In the genomic region with DNA sequence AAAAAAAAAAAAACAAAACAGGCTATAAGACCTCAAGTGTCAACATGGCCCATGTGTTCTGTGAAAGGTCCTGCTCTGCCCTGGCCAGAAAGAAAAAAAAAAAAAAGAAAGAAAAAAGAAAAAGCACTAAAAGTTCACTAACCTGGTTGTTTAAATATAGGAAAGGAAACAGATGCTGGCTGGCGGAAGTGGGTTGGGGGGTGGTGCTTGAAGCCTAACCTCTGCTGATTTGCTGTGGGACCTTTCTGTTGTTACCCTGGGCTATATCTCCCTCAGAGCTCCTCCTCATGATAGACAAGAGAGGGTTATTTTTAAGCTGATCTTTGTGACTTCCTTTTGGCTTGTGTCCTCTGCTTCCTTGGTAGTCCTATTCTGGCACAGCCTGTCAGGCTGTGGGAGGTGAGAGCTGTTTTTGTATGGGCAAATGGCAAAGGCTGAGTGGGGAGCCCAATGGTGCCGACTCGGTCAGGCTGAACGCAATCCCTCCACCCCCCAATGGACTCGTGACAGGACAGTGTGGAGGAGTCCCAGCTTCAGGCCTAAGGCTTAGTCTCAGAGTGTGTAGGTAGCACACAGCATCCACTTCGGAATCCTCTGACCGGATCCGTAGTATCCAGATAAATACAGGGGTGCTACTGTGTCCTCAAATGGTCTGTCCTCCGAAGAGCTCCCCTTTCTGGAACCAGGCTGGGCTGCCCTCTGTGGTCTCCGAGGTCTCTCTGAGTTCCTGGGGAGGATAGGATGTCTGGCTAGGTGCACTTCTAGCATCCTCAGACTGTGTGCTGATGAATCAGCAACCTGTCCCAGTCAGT, we compare ENCODE assay signal across 10 mouse cellular contexts. TPM values are rescaled to one million over a fixed set of nuclear protein-coding genes. Genes with fewer than 3 reads are reported as not detected.
DNase-seq lines count a peak whose midpoint lies in the region; ATAC-seq lines count a peak whose summit lies in the region.
"Had no signal": no experiment of that assay in that cellular context is flagged by ENCODE, and none has a peak within 500 bp of the region (broad histone marks: within the 10 kb centered on the region; RNA-seq: fewer than 3 reads in every experiment).

No protein-coding gene starts in this region.

- H3K9me3 ChIP-seq in kidney, embryonic 14.5 days (ENCODE audit: control insufficient read depth, low read length), result no peaks in the 10 kb centered on the region
- H3K9me3 ChIP-seq in hindbrain, embryonic 11.5 days (ENCODE audit: control insufficient read depth, low read length), result no peaks in the 10 kb centered on the region
- H3K9me3 ChIP-seq: neural tube, embryonic 12.5 days had no signal

- no peak overlapping the region for H3K9ac ChIP-seq in kidney, embryonic 14.5 days (ENCODE audit: low read depth, low read length)
- H3K9ac ChIP-seq in hindbrain, embryonic 11.5 days (ENCODE audit: low read depth, low read length), result no peak overlapping the region
- H3K9ac ChIP-seq: neural tube, embryonic 12.5 days had no signal

- no peaks in the 10 kb centered on the region for H3K36me3 ChIP-seq in kidney, embryonic 14.5 days (ENCODE audit: control insufficient read depth, insufficient read depth, low read length)
- H3K36me3 ChIP-seq in hindbrain, embryonic 11.5 days (ENCODE audit: control insufficient read depth, insufficient read depth, low read length), result no peaks in the 10 kb centered on the region
- H3K36me3 ChIP-seq: neural tube, embryonic 12.5 days had no signal

- DNase-seq in adrenal gland, postnatal 14 days, result peak; percentile 62
- DNase-seq in adrenal gland, postnatal 25 days, result no peak
- DNase-seq in lung, postnatal 4 days, result peak; percentile 65 to 71
- peak; percentile 80 to 83 for DNase-seq in thymus, postnatal 10 days (ENCODE audit: low spot score in 2 of 2)
- DNase-seq in hindbrain, embryonic 11.5 days (ENCODE audit: low spot score), result no peak
- no peak for DNase-seq in right cerebral cortex, adult 2 months (ENCODE audit: low spot score in 2 of 2)

- ATAC-seq in common myeloid progenitor, adult 5-6 weeks (replicated peaks; ENCODE audit: low read depth, poor library complexity, severe bottlenecking), result peak; percentile 48
- 0 out of 2 replicates have a peak, but pooled peaks have one; percentile 47 for ATAC-seq in kidney, embryonic 14.5 days (ENCODE audit: low FRiP score, low TSS enrichment)
- ATAC-seq in hindbrain, embryonic 11.5 days (ENCODE audit: low FRiP score), result no peak

- WGBS in kidney, embryonic 14.5 days, result 64% methylated on average over 10 of the region's 10 CpGs
- WGBS in hindbrain, embryonic 11.5 days, result 85% methylated on average over 10 of the region's 10 CpGs

- H3K4me3 ChIP-seq in kidney, embryonic 14.5 days (ENCODE audit: low read length), result no peak overlapping the region
- no peak overlapping the region for H3K4me3 ChIP-seq in hindbrain, embryonic 11.5 days (ENCODE audit: low read depth, low read length)
- H3K4me3 ChIP-seq: erythroblast, embryonic 14.5 days; neural tube, embryonic 12.5 days had no signal

- peak overlapping the region; percentile 42; the same call in 1 of the 2 replicates for H3K27ac ChIP-seq in kidney, embryonic 14.5 days (ENCODE audit: low read depth, low read length)
- H3K27ac ChIP-seq in hindbrain, embryonic 11.5 days (ENCODE audit: low read depth, low read length), result no peak overlapping the region
- H3K27ac ChIP-seq: neural tube, embryonic 12.5 days had no signal

- H3K4me2 ChIP-seq in kidney, embryonic 14.5 days (replicated peaks; ENCODE audit: low read depth, low read length), result no peak overlapping the region
- H3K4me2 ChIP-seq in hindbrain, embryonic 11.5 days (replicated peaks; ENCODE audit: low read depth, low read length), result no peak overlapping the region
- H3K4me2 ChIP-seq: neural tube, embryonic 12.5 days had no signal

- no peaks in the 10 kb centered on the region for H3K27me3 ChIP-seq in kidney, embryonic 14.5 days (ENCODE audit: control insufficient read depth, insufficient read depth, low read length)
- no peaks in the 10 kb centered on the region for H3K27me3 ChIP-seq in hindbrain, embryonic 11.5 days (ENCODE audit: control insufficient read depth, insufficient read depth, low read length)
- H3K27me3 ChIP-seq: neural tube, embryonic 12.5 days had no signal

- peaks cover 16% of the 10 kb centered on the region; the same call in 1 of the 2 replicates for H3K4me1 ChIP-seq in kidney, embryonic 14.5 days (ENCODE audit: control insufficient read depth, insufficient read depth, low read length)
- H3K4me1 ChIP-seq in hindbrain, embryonic 11.5 days (replicated peaks; ENCODE audit: control insufficient read depth, insufficient read depth, low read length), result no peaks in the 10 kb centered on the region; the same call in 1 of the 2 replicates
- H3K4me1 ChIP-seq: neural tube, embryonic 12.5 days had no signal

RNA-seq across cellular contexts. Expression of a gene that starts 21.3 kb away (rescaled TPM):
- 0.38 TPM in 1 of 2 replicates, not detected in the other for total RNA-seq in adrenal gland, postnatal 14 days (2021)
- not detected in 2 replicates for total RNA-seq in adrenal gland, postnatal 25 days (2021)
- total RNA-seq in common myeloid progenitor, adult 5-6 weeks (2017), result 1.0 TPM in 1 of 2 replicates, not detected in the other
- polyA plus RNA-seq in kidney, embryonic 14.5 days (2014; fragmentation: Nextera tagmentation; extraction: Ambion mirVana), result 0.53 TPM in 1 of 2 replicates, not detected in the other
- polyA plus RNA-seq in hindbrain, embryonic 11.5 days (2014; fragmentation: Nextera tagmentation; extraction: Ambion mirVana), result not detected in 2 replicates
- polyA plus RNA-seq: erythroblast, embryonic 14.5 days; neural tube, embryonic 12.5 days had no signal

RNA-seq across cellular contexts. Expression of a gene that starts 21.3 kb away (rescaled TPM):
- total RNA-seq in adrenal gland, postnatal 14 days (2021), result 0.33 TPM in 1 of 2 replicates, not detected in the other
- not detected in 2 replicates for total RNA-seq in adrenal gland, postnatal 25 days (2021)
- total RNA-seq in common myeloid progenitor, adult 5-6 weeks (2017), result 0.32 and 1.5 TPM in 2 replicates
- polyA plus RNA-seq in kidney, embryonic 14.5 days (2014; fragmentation: Nextera tagmentation; extraction: Ambion mirVana), result 0.18 TPM in 1 of 2 replicates, not detected in the other
- 0.10 and 0.23 TPM in 2 replicates for polyA plus RNA-seq in hindbrain, embryonic 11.5 days (2014; fragmentation: Nextera tagmentation; extraction: Ambion mirVana)
- polyA plus RNA-seq: erythroblast, embryonic 14.5 days; neural tube, embryonic 12.5 days had no signal

RNA-seq across cellular contexts. Expression of a gene that starts 40.5 kb away (rescaled TPM):
- 1.5 and 1.9 TPM in 2 replicates for total RNA-seq in adrenal gland, postnatal 14 days (2021)
- total RNA-seq in adrenal gland, postnatal 25 days (2021), result 0.49 and 0.57 TPM in 2 replicates
- 10.0 and 15.6 TPM in 2 replicates for total RNA-seq in common myeloid progenitor, adult 5-6 weeks (2017)
- polyA plus RNA-seq in kidney, embryonic 14.5 days (2014; fragmentation: Nextera tagmentation; extraction: Ambion mirVana), result 0.64 and 0.70 TPM in 2 replicates
- polyA plus RNA-seq in hindbrain, embryonic 11.5 days (2014; fragmentation: Nextera tagmentation; extraction: Ambion mirVana), result 0.42 and 0.97 TPM in 2 replicates

Comparison
In these comparisons a context has a peak if more than half of its experiments do, and no peak if none do; other contexts are left out.
1. DNase-seq: peak in adrenal gland, postnatal 14 days (single experiment), lung, postnatal 4 days (2 of 2) and thymus, postnatal 10 days (2 of 2); none in adrenal gland, postnatal 25 days (single experiment), hindbrain, embryonic 11.5 days (single experiment) and right cerebral cortex, adult 2 months (0 of 2).